ENCODE assay signal across 8 mouse cellular contexts in the genomic region with DNA sequence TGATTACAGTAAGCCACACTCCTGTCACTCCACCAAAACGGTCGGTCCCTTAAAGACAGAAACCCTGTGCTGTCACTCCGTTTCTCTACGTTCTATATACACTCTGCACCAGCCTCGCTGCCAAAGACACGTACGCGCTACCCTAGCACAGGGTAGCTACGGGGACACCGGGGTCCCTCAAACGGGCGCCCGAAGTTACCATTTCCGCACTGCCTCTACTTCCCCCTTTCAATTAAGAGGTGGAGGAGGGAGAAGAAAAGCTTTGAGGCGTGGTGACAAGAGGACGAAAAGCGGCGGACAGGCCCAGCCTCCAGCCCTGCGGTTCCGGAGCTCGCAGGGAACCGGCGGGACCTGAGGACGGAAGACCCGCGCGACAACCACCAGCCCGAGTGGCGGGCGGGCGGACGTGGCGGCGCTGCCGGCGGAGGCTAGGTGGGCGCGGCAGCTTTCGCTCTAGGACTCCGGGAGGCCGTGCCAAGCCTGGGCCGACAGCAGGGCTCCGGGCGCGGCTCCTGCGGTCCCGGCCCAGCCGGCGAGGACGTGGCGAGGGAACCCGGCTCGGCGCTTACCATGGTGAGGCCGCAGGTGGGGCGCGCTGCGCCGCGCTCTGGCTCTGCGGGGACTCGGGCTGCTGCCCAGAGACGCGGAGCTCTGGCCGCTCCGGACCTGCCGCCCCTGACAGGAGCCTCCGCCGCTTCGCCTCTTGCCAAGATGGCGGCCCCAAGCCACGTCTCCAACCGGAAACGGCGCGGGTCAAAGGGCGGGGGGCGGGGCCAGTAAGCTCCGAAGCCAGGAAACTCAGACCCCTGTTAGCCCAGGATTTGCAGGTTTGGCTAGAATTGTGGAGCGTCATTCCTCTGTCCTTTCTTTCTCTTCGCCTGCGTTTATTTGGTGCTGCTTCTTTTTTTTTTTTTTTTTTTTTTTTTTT. TPM values are rescaled to one million over a fixed set of nuclear protein-coding genes. Genes with fewer than 3 reads are reported as not detected.
DNase-seq lines count a peak whose midpoint lies in the region; ATAC-seq and TF ChIP-seq lines count a peak whose summit lies in the region.

A gene (minus strand): TSS at position 745 of the 928 bp plus-strand sequence.
A gene (plus strand): TSS at position 808 of the 928 bp plus-strand sequence.

- peak within 1 kb of the TSS; percentile 53; the same call in 1 of the 2 replicates for H3K27ac ChIP-seq in ES-E14 (ENCODE audit: insufficient read depth, low read depth, low read length, poor library complexity, severe bottlenecking)
- peak within 1 kb of the TSS; percentile 93 for H3K27ac ChIP-seq in forebrain, embryonic 16.5 days (ENCODE audit: low read length)
- H3K27ac ChIP-seq in layer of hippocampus, adult 2 months, result peak within 1 kb of the TSS; percentile 95
- peak within 1 kb of the TSS; percentile 98 for H3K27ac ChIP-seq in lung, embryonic 14.5 days (ENCODE audit: low read depth)
- peak within 1 kb of the TSS; percentile 63 for H3K27ac ChIP-seq in olfactory bulb, adult 2 months (ENCODE audit: insufficient read depth, low read depth, low read length)
- peak within 1 kb of the TSS; percentile 60 for H3K27ac ChIP-seq in thymus, adult 2 months (ENCODE audit: control insufficient read depth, insufficient read depth, low read length)

- TF ChIP-seq POLR2A in olfactory bulb, adult 2 months (IDR thresholded peaks at IDR 0.05; ENCODE audit: insufficient read depth, low read depth, low read length), result peak; percentile 71
- TF ChIP-seq POLR2A in thymus, adult 2 months (IDR thresholded peaks at IDR 0.05; ENCODE audit: control insufficient read depth, extremely low read depth, insufficient read depth, low read length, poor library complexity), result peak; percentile 65

- no peak for TF ChIP-seq CTCF in layer of hippocampus, adult 2 months (conservative IDR thresholded peaks at IDR 0.05)
- no peak for TF ChIP-seq CTCF in lung, embryonic 14.5 days (IDR thresholded peaks at IDR 0.05; ENCODE audit: low read depth)
- TF ChIP-seq CTCF in olfactory bulb, adult 2 months (IDR thresholded peaks at IDR 0.05; ENCODE audit: insufficient read depth, low read depth, low read length), result no peak
- 0 out of 2 replicates have a peak, but pooled peaks have one; percentile 42 for TF ChIP-seq CTCF in thymus, adult 2 months (IDR thresholded peaks at IDR 0.05; ENCODE audit: borderline replicate concordance, control insufficient read depth, extremely low read depth, insufficient read depth, low read length, poor library complexity)

- peak; percentile 75 for DNase-seq in ES-E14 (ENCODE audit: low read depth, low spot score)
- peak; percentile 84 for DNase-seq in cerebellum, adult 11-12 months
- DNase-seq in heart, postnatal 36 days, result peak; percentile 81 to 92
- DNase-seq in layer of hippocampus, adult 2 months (ENCODE audit: low spot score in 2 of 2), result peak; percentile 73 to 76
- peak; percentile 89 for DNase-seq in lung, embryonic 14.5 days
- DNase-seq in thymus, adult 2 months, result peak; percentile 77

- peak within 1 kb of the TSS; percentile 92 to 98 for H3K4me3 ChIP-seq in ES-E14 (ENCODE audit: insufficient read depth in 1 of 2, low read depth in 1 of 2, low read length in 2 of 2, poor library complexity in 1 of 2, severe bottlenecking in 1 of 2)
- peak within 1 kb of the TSS; percentile 90 for H3K4me3 ChIP-seq in forebrain, embryonic 16.5 days (replicated peaks; ENCODE audit: low read length)
- peak within 1 kb of the TSS; percentile 94 for H3K4me3 ChIP-seq in layer of hippocampus, adult 2 months
- peak within 1 kb of the TSS; percentile 100 for H3K4me3 ChIP-seq in lung, embryonic 14.5 days (ENCODE audit: low read depth, low read length)
- peak within 1 kb of the TSS; percentile 80 for H3K4me3 ChIP-seq in olfactory bulb, adult 2 months (ENCODE audit: insufficient read depth, low read depth, low read length)
- peak within 1 kb of the TSS; percentile 96 for H3K4me3 ChIP-seq in thymus, adult 2 months (ENCODE audit: control insufficient read depth, insufficient read depth, low read length)

- H3K4me2 ChIP-seq in forebrain, embryonic 16.5 days (ENCODE audit: low read length), result peak within 1 kb of the TSS; percentile 91
- H3K4me2 ChIP-seq in lung, embryonic 14.5 days, result peak within 1 kb of the TSS; percentile 75

- H3K9me3 ChIP-seq in ES-E14 (ENCODE audit: control insufficient read depth, insufficient read depth, low read depth, low read length), result no peaks in the 10 kb centered on the region
- H3K9me3 ChIP-seq in forebrain, embryonic 16.5 days (ENCODE audit: control insufficient read depth, low read length), result no peaks in the 10 kb centered on the region
- H3K9me3 ChIP-seq in lung, embryonic 14.5 days (ENCODE audit: low read depth, low read length), result no peaks in the 10 kb centered on the region

- H3K27me3 ChIP-seq in forebrain, embryonic 16.5 days (replicated peaks; ENCODE audit: control insufficient read depth, insufficient read depth, low read length), result no peaks in the 10 kb centered on the region
- no peaks in the 10 kb centered on the region for H3K27me3 ChIP-seq in lung, embryonic 14.5 days (ENCODE audit: insufficient read depth, low read length)
- no peaks in the 10 kb centered on the region for H3K27me3 ChIP-seq in thymus, adult 2 months (ENCODE audit: control insufficient read depth, insufficient read depth, low read length)

- peak; percentile 90 for ATAC-seq in forebrain, embryonic 16.5 days
- ATAC-seq in lung, embryonic 14.5 days (ENCODE audit: insufficient read depth), result peak; percentile 88

- in situ Hi-C loops in ES-E14 (cut with MboI; ENCODE audit: low sequenced_read_pairs in 2 of 2, unreplicated experiment in 2 of 2), result no loop called here

- H3K36me3 ChIP-seq in ES-E14 (ENCODE audit: control insufficient read depth, insufficient read depth, low read length, poor library complexity, severe bottlenecking), result no peaks in the 10 kb centered on the region
- H3K36me3 ChIP-seq in forebrain, embryonic 16.5 days (ENCODE audit: control insufficient read depth, insufficient read depth), result no peaks in the 10 kb centered on the region
- H3K36me3 ChIP-seq in lung, embryonic 14.5 days (ENCODE audit: insufficient read depth), result no peaks in the 10 kb centered on the region
- no peaks in the 10 kb centered on the region for H3K36me3 ChIP-seq in thymus, adult 2 months (ENCODE audit: control insufficient read depth, insufficient read depth, low read length)

- peaks cover 2% of the 10 kb centered on the region in 2 experiments; a peak in 2 of 4 replicates for H3K4me1 ChIP-seq in ES-E14 (ENCODE audit: control insufficient read depth in 2 of 2, insufficient read depth in 2 of 2, low read length in 2 of 2, poor library complexity in 1 of 2)
- H3K4me1 ChIP-seq in forebrain, embryonic 16.5 days (replicated peaks; ENCODE audit: control insufficient read depth, insufficient read depth, low read length), result peaks cover 17% of the 10 kb centered on the region
- peaks cover 11% of the 10 kb centered on the region; the same call in 1 of the 2 replicates for H3K4me1 ChIP-seq in lung, embryonic 14.5 days (ENCODE audit: insufficient read depth)
- H3K4me1 ChIP-seq in olfactory bulb, adult 2 months (ENCODE audit: control insufficient read depth, insufficient read depth, low read length), result peaks cover 3% of the 10 kb centered on the region
- no peaks in the 10 kb centered on the region for H3K4me1 ChIP-seq in thymus, adult 2 months (replicated peaks; ENCODE audit: control insufficient read depth, insufficient read depth, low read length)

- intact Hi-C loops in heart, postnatal 36 days (cut with DNase I), result loop anchor here (5.0 kb wide), 1 partner anchor 155 kb away; a partner anchor contains a TSS

- peak within 1 kb of the TSS; percentile 97 for H3K9ac ChIP-seq in ES-E14 (ENCODE audit: insufficient read depth, low read depth, low read length, poor library complexity, severe bottlenecking)
- H3K9ac ChIP-seq in forebrain, embryonic 16.5 days (replicated peaks; ENCODE audit: low read depth, low read length), result peak within 1 kb of the TSS; percentile 95
- H3K9ac ChIP-seq in lung, embryonic 14.5 days, result peak within 1 kb of the TSS; percentile 99

- under 1% methylated on average over 82 of the region's 82 CpGs for WGBS in forebrain, embryonic 16.5 days
- WGBS in lung, embryonic 14.5 days, result under 1% methylated on average over 81 of the region's 82 CpGs
- under 1% methylated on average over 82 of the region's 82 CpGs for WGBS in olfactory bulb, adult 2 months
- WGBS in thymus, adult 2 months, result under 1% methylated on average over 82 of the region's 82 CpGs

TF ChIP-seq in ES-E14, 5 proteins besides CTCF, POLR2A, EP300 and RAD21:
- TF ChIP-seq ZNF384 (IDR thresholded peaks at IDR 0.05; ENCODE audit: low read depth, low read length) (no peak), CHD2 (IDR thresholded peaks at IDR 0.05; ENCODE audit: low read depth, low read length) (no peak), ZC3H11A (IDR thresholded peaks at IDR 0.05; ENCODE audit: borderline replicate concordance, low read depth, low read length) (no peak), MAFK (IDR thresholded peaks at IDR 0.05; ENCODE audit: insufficient read depth, low read depth, low read length) (no peak), HCFC1 (IDR thresholded peaks at IDR 0.05; ENCODE audit: borderline replicate concordance, insufficient read depth, low read length) (peak; percentile 52; the same call in 1 of the 2 replicates)

RNA-seq across cellular contexts. Expression of the first gene that starts in this region (rescaled TPM):
- 46.4 and 72.3 TPM in 2 replicates for total RNA-seq in ES-E14 (2012; rRNA removed)
- 150 and 161 TPM in 2 replicates for polyA plus RNA-seq in forebrain, embryonic 16.5 days (2015; fragmentation: Nextera tagmentation; extraction: Ambion mirVana)
- 10 to 100 TPM; 84.4 to 89.0 TPM for total RNA-seq in heart, postnatal 36 days (2021)
- 100 to 1,000 TPM in 1 of 2 experiments, 10 to 100 TPM in 1; 100.0 to 103 TPM for total RNA-seq in layer of hippocampus, adult 2 months (2021)
- 224 and 239 TPM in 2 replicates for polyA plus RNA-seq in lung, embryonic 14.5 days (2014; fragmentation: Nextera tagmentation; extraction: Ambion mirVana)
- 192 TPM in 1 of 2 replicates, not detected in the other for polyA plus RNA-seq in olfactory bulb, adult 2 months (2012; ENCODE audit: insufficient read depth, insufficient read length, low replicate concordance, missing spikeins)
- polyA plus RNA-seq in thymus, adult 2 months (2012; rRNA removed), result 42.0 and 43.1 TPM in 2 replicates

RNA-seq across cellular contexts. Expression of the second gene that starts in this region (rescaled TPM):
- total RNA-seq in ES-E14 (2012; rRNA removed), result 49.1 and 64.4 TPM in 2 replicates
- 184 and 187 TPM in 2 replicates for polyA plus RNA-seq in forebrain, embryonic 16.5 days (2015; fragmentation: Nextera tagmentation; extraction: Ambion mirVana)
- total RNA-seq in heart, postnatal 36 days (2021), result 10 to 100 TPM; 27.2 to 41.2 TPM
- total RNA-seq in layer of hippocampus, adult 2 months (2021), result 10 to 100 TPM; 73.9 to 84.9 TPM
- polyA plus RNA-seq in lung, embryonic 14.5 days (2014; fragmentation: Nextera tagmentation; extraction: Ambion mirVana), result 103 and 106 TPM in 2 replicates
- not detected in 2 replicates for polyA plus RNA-seq in olfactory bulb, adult 2 months (2012; ENCODE audit: insufficient read depth, insufficient read length, low replicate concordance, missing spikeins)
- 35.1 and 42.2 TPM in 2 replicates for polyA plus RNA-seq in thymus, adult 2 months (2012; rRNA removed)

Comparison
In these comparisons a context has a peak if more than half of its experiments do, and no peak if none do; other contexts are left out.
1. Peak in every context shown above with its lines: DNase-seq, ATAC-seq, H3K4me3 ChIP-seq and H3K27ac ChIP-seq.
2. RNA of the second gene that starts in this region (polyA plus RNA-seq): 184 to 187 TPM in forebrain, embryonic 16.5 days, 103 to 106 TPM in lung, embryonic 14.5 days and 35.1 to 42.2 TPM in thymus, adult 2 months; not detected in olfactory bulb, adult 2 months; every median in the first group is over 10 times any median in the second.